Mouse (Mus musculus): ENCODE results near the gene Nav2. TPM values are rescaled to one million over a fixed set of nuclear protein-coding genes. Genes with fewer than 3 reads are reported as not detected.

The Nav2 gene
- polyA plus RNA-seq, 1 experiment from 2014 or later, result 22.5 TPM

DNA sequence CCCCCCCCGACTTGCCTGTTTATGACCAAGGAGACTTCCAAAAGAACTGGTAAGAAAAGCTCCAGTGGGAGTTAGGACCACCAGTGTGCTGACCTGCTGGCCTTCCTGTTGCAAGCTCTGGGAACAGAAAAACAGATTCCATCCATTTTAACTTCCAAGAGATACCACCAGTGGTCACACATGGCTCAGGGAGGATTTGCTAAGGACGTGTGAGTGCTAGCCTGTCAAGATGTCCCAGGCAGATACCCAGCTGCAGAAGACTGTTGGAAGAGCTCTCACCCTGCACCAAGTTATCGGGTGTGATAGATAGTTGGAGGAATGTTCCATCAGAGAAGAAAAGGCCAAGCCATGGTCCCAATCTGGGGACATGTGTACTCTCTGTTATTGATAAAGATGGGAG lies 633.6 kb downstream of the Nav2 start:
- Histone ChIP-seq H3K27me3 (ENCODE audit: control insufficient read depth, insufficient read depth, low read length) (no peaks in the 10 kb centered on the region), H3K4me2 (ENCODE audit: low read length) (no peak overlapping the region), H3K4me1 (ENCODE audit: control insufficient read depth, insufficient read depth, low read length) (peaks cover 11% of the 10 kb centered on the region), H3K4me3 (replicated peaks; ENCODE audit: low read depth, low read length) (no peak overlapping the region), H3K9ac (replicated peaks; ENCODE audit: low read length) (no peak overlapping the region), H3K9me3 (ENCODE audit: control insufficient read depth, low read length) (no peaks in the 10 kb centered on the region), H3K27ac (replicated peaks; ENCODE audit: low read depth, low read length) (no peak overlapping the region), H3K36me3 (ENCODE audit: control insufficient read depth, insufficient read depth, low read length) (peaks cover 4% of the 10 kb centered on the region; the same call in 1 of the 2 replicates)
- no peak for ATAC-seq (ENCODE audit: low FRiP score, low TSS enrichment)
- WGBS, result 89% methylated on average over 3 of the region's 3 CpGs
- no peak for DNase-seq

DNA sequence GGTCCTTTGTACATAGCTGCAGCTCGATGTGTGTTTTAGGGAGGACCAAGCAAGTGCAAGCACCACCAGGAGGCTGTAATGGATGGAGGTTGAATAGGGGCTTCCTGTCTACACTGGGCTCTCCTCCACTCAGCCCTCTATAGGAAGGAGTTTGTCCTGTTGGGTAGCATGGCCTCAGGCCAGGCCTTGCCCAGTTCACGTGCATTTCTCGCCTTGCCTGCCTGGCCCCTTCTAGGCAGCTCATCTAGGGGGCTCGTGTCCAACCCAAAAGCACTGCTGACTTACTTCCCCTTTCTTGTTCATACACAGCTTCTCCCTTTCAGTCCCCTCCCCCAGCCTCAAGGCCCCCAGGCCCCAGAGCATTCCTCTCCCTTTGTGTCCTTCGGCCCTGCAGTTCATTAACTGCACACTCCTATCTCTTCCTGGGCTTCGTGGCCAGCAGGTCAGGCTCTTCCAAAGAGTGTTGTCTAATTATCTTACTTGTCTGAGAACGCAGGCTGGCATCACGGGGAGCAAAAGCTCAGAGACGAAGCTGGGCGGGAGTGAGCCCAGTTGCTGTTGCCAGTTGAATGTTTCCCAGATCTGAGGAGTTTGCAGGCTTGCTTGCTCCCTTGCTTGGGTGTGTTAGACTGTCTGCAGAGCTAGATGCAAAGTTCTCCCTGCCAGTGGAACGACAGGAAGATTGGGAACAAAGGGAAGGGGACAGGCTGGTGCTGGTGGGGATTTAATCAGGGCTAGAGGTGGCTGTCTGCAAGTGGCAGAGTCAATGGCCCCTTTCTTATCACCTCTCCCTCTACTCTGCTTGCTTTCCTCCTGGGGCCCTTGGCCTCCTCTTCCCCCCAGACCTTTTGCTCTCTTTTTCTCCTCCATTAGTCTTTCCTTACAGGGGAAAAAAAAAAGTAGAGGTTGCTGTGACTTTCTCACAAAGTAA lies 636.5 kb downstream of the Nav2 start:
- no peaks in the 10 kb centered on the region for H3K27me3 ChIP-seq (ENCODE audit: control insufficient read depth, insufficient read depth, low read length)
- H3K4me1 ChIP-seq (ENCODE audit: control insufficient read depth, insufficient read depth, low read length), result peaks cover 11% of the 10 kb centered on the region
- H3K27ac ChIP-seq (replicated peaks; ENCODE audit: low read depth, low read length), result peak overlapping the region; percentile 57; the same call in 1 of the 2 replicates
- no peak overlapping the region for H3K4me2 ChIP-seq (ENCODE audit: low read length)
- WGBS, result 29% methylated on average over 11 of the region's 11 CpGs
- no peak overlapping the region for H3K9ac ChIP-seq (replicated peaks; ENCODE audit: low read length)
- no peaks in the 10 kb centered on the region for H3K9me3 ChIP-seq (ENCODE audit: control insufficient read depth, low read length)
- H3K4me3 ChIP-seq (replicated peaks; ENCODE audit: low read depth, low read length), result no peak overlapping the region
- peaks cover 12% of the 10 kb centered on the region for H3K36me3 ChIP-seq (ENCODE audit: control insufficient read depth, insufficient read depth, low read length)
- no peak for ATAC-seq (ENCODE audit: low FRiP score, low TSS enrichment)
- DNase-seq, result peak; percentile 47

DNA sequence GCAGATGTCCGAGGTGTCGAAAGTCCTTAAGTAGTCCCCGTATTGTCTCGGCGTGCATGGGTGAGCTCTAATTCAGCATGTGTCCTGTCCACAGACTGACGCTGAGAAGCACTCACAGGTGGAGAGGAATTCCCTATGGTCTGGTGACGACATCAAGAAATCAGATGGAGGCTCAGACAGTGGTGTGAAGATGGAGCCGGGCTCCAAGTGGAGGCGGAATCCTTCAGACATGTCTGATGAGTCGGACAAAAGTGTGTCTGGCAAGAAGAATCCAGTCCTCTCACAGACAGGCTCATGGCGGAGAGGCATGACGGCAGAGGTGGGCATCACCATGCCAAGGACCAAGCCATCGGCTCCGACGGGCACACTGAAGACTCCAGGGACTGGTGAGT lies 637.2 kb downstream of the Nav2 start:
- H3K9me3 ChIP-seq (ENCODE audit: control insufficient read depth, low read length), result no peaks in the 10 kb centered on the region
- no peaks in the 10 kb centered on the region for H3K27me3 ChIP-seq (ENCODE audit: control insufficient read depth, insufficient read depth, low read length)
- 71% methylated on average over 15 of the region's 15 CpGs for WGBS
- H3K4me1 ChIP-seq (ENCODE audit: control insufficient read depth, insufficient read depth, low read length), result peaks cover 11% of the 10 kb centered on the region
- no peak overlapping the region for H3K9ac ChIP-seq (replicated peaks; ENCODE audit: low read length)
- no peak for DNase-seq
- no peak for ATAC-seq (ENCODE audit: low FRiP score, low TSS enrichment)
- peaks cover 12% of the 10 kb centered on the region for H3K36me3 ChIP-seq (ENCODE audit: control insufficient read depth, insufficient read depth, low read length)
- H3K4me2 ChIP-seq (ENCODE audit: low read length), result no peak overlapping the region
- H3K27ac ChIP-seq (replicated peaks; ENCODE audit: low read depth, low read length), result no peak overlapping the region
- no peak overlapping the region for H3K4me3 ChIP-seq (replicated peaks; ENCODE audit: low read depth, low read length)

DNA sequence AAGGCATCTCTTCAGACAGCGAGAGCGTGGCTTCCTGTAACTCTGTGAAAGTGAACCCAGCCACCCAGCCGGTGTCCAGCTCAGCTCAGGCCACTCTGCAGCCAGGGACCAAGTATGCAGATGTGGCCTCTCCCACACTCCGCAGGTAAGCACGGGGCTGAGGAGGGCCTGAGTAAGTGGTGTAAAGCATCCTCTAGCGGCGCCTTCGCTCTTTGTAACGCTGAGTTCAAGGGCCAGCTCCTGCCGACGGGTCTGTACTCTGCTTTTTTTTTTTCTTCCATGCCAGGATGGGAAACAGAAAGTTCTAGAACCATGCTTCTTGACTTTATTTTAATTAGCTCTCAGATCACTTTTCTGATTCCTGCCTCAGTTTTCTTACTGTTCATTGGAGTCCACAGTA lies 639.9 kb downstream of the Nav2 start:
- H3K4me3 ChIP-seq (replicated peaks; ENCODE audit: low read depth, low read length), result no peak overlapping the region
- no peak for DNase-seq
- H3K4me2 ChIP-seq (ENCODE audit: low read length), result no peak overlapping the region
- no peak for ATAC-seq (ENCODE audit: low FRiP score, low TSS enrichment)
- H3K9me3 ChIP-seq (ENCODE audit: control insufficient read depth, low read length), result no peaks in the 10 kb centered on the region
- no peak overlapping the region for H3K9ac ChIP-seq (replicated peaks; ENCODE audit: low read length)
- H3K36me3 ChIP-seq (ENCODE audit: control insufficient read depth, insufficient read depth, low read length), result peaks cover 12% of the 10 kb centered on the region
- H3K27me3 ChIP-seq (ENCODE audit: control insufficient read depth, insufficient read depth, low read length), result no peaks in the 10 kb centered on the region
- peaks cover 11% of the 10 kb centered on the region for H3K4me1 ChIP-seq (ENCODE audit: control insufficient read depth, insufficient read depth, low read length)
- H3K27ac ChIP-seq (replicated peaks; ENCODE audit: low read depth, low read length), result no peak overlapping the region
- WGBS, result 94% methylated on average over 11 of the region's 11 CpGs

DNA sequence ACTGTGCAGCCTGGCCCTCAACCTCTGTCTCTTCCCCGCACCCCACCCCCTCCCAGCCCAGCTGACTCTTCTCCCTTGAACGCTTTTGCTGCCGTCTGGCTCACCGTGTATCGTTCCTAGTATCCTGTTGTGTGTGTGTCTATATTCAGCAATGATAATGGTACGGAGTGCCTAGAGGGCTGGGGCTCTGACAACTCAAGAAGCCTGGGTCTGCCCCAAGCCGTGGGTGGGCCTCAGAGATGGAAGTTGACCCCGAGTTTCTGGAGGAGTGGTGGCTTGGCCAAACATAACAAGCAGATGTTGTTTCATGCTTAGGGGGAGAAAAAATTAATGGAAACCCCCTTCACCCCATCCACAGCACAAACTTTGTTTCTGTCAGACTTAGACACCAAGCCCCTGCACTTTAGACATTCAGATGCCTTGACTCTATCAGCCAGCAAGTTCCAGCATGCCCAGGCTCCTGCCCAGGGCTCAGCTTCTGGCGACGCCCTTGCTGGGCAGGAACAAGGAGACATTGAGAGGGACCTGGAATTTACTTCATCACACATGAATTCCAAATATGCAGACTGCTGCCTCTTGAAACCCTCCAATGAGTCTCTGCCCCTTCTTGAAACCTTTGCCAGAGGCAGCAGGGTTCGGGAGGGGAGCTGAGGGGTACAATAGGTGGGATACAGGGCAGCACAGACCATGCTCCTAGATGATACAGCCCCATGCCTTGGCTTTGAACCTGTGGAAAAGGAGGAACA lies 644.9 kb downstream of the Nav2 start:
- Histone ChIP-seq H3K9ac (replicated peaks; ENCODE audit: low read length) (no peak overlapping the region), H3K4me2 (ENCODE audit: low read length) (no peak overlapping the region), H3K27ac (replicated peaks; ENCODE audit: low read depth, low read length) (no peak overlapping the region), H3K4me3 (replicated peaks; ENCODE audit: low read depth, low read length) (no peak overlapping the region), H3K9me3 (ENCODE audit: control insufficient read depth, low read length) (no peaks in the 10 kb centered on the region), H3K4me1 (ENCODE audit: control insufficient read depth, insufficient read depth, low read length) (no peaks in the 10 kb centered on the region), H3K36me3 (ENCODE audit: control insufficient read depth, insufficient read depth, low read length) (peaks cover under 1% of the 10 kb centered on the region; the same call in 1 of the 2 replicates), H3K27me3 (ENCODE audit: control insufficient read depth, insufficient read depth, low read length) (no peaks in the 10 kb centered on the region)
- DNase-seq, result no peak
- no peak for ATAC-seq (ENCODE audit: low FRiP score, low TSS enrichment)
- 62% methylated on average over 11 of the region's 11 CpGs for WGBS

DNA sequence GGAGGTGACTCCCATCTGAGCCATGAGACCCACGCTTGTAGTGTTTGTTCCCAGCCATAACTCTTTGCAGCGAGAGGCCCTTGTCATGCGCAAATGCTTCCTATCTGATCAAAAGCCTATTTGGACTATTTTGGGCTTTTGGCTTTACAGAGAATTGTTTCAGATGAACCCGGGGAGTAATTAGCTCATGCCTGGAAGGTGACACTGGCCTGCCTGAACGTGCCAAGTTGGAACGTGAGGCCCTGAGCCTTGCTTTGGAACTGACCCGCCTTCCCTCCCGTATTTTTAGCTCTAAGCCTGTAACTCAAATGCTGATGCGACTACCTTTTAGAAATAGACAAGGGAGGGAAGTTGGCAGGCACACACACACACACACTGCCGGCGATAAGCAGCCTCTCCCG lies 649.7 kb downstream of the Nav2 start:
- no peaks in the 10 kb centered on the region for H3K27me3 ChIP-seq (ENCODE audit: control insufficient read depth, insufficient read depth, low read length)
- DNase-seq (no peak), ATAC-seq (ENCODE audit: low FRiP score, low TSS enrichment) (no peak)
- whole genome bisulfite sequencing, result 86% methylated on average over 12 of the region's 12 CpGs
- H3K9ac ChIP-seq (replicated peaks; ENCODE audit: low read length), result no peak overlapping the region
- no peak overlapping the region for H3K27ac ChIP-seq (replicated peaks; ENCODE audit: low read depth, low read length)
- H3K9me3 ChIP-seq (ENCODE audit: control insufficient read depth, low read length), result no peaks in the 10 kb centered on the region
- H3K4me3 ChIP-seq (replicated peaks; ENCODE audit: low read depth, low read length), result no peak overlapping the region
- 0 out of 2 replicates have a peak, but pooled peaks cover under 1% of the 10 kb centered on the region for H3K36me3 ChIP-seq (ENCODE audit: control insufficient read depth, insufficient read depth, low read length)
- H3K4me2 ChIP-seq (ENCODE audit: low read length), result no peak overlapping the region
- H3K4me1 ChIP-seq (ENCODE audit: control insufficient read depth, insufficient read depth, low read length), result no peaks in the 10 kb centered on the region

- peak; percentile 43 for DNase-seq
These were observed 650.4 kb downstream of the Nav2 start for GRCm38 (mm10) chr7:49558895-49559294.

DNA sequence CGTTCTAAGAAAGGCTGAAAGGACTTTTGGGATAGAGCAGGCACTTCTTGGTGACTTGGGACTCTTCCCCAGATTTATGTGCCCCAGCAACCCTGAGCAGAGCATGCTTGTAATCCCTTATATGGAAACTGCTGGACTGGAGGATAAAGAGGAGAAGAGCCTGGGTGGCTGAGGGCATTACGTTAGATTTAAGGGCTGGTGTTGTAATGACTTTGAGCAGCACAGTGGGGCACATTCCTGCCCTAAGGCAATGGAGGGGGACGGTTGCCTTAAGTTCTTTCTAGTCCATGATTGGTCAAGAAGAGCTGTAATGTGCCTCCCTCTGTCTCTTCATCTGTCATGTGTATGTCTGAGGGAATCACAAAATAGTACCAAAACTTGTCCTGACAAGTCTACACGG lies 651.5 kb downstream of the Nav2 start:
- Histone ChIP-seq H3K4me1 (ENCODE audit: control insufficient read depth, insufficient read depth, low read length) (no peaks in the 10 kb centered on the region), H3K27me3 (ENCODE audit: control insufficient read depth, insufficient read depth, low read length) (no peaks in the 10 kb centered on the region), H3K4me2 (ENCODE audit: low read length) (no peak overlapping the region), H3K36me3 (ENCODE audit: control insufficient read depth, insufficient read depth, low read length) (peaks cover 10% of the 10 kb centered on the region; the same call in 1 of the 2 replicates), H3K9me3 (ENCODE audit: control insufficient read depth, low read length) (no peaks in the 10 kb centered on the region), H3K4me3 (replicated peaks; ENCODE audit: low read depth, low read length) (no peak overlapping the region), H3K27ac (replicated peaks; ENCODE audit: low read depth, low read length) (no peak overlapping the region), H3K9ac (replicated peaks; ENCODE audit: low read length) (no peak overlapping the region)
- ATAC-seq (ENCODE audit: low FRiP score, low TSS enrichment), result no peak
- DNase-seq, result no peak
- WGBS, result 66% methylated on average over 4 of the region's 4 CpGs

More at GRCm38 (mm10) chr7:49558895-49559294, 650.4 kb downstream of the Nav2 start:
- peaks cover 3% of the 10 kb centered on the region; the same call in 1 of the 2 replicates for H3K36me3 ChIP-seq (ENCODE audit: control insufficient read depth, insufficient read depth, low read length)
- no peaks in the 10 kb centered on the region for H3K9me3 ChIP-seq (ENCODE audit: control insufficient read depth, low read length)
- no peaks in the 10 kb centered on the region for H3K4me1 ChIP-seq (ENCODE audit: control insufficient read depth, insufficient read depth, low read length)
- WGBS, result 85% methylated on average over 5 of the region's 5 CpGs
- no peak overlapping the region for H3K27ac ChIP-seq (replicated peaks; ENCODE audit: low read depth, low read length)
- H3K27me3 ChIP-seq (ENCODE audit: control insufficient read depth, insufficient read depth, low read length), result no peaks in the 10 kb centered on the region
- no peak overlapping the region for H3K4me3 ChIP-seq (replicated peaks; ENCODE audit: low read depth, low read length)
- ATAC-seq (ENCODE audit: low FRiP score, low TSS enrichment), result no peak
- no peak overlapping the region for H3K9ac ChIP-seq (replicated peaks; ENCODE audit: low read length)
- no peak overlapping the region for H3K4me2 ChIP-seq (ENCODE audit: low read length)
